Mouse (Mus musculus): ENCODE data around the gene Pigo.

DNA sequence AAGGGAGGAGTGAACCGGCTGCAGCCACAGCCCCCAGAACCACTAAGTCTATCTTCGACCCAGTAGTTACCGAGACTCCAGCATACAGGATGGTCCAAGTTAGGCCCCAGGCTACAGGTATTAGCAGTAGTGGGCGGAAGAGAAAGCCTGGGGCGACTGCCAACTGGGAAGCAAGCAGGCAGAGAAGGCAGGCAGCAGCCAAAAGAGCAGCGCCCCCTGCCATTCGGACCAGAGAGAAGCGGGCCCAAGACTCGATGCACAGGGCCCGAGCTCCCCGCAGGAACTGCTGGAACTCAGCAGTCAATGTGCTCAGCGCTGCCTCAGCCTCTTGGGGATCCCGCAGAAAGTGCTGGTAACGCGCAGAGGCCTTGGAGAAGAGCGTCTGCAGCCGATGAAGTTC, 4.3 kb downstream of the Pigo start:
- TF ChIP-seq CTCF (IDR thresholded peaks at IDR 0.05; ENCODE audit: insufficient read depth, low read length) (no peak), POLR2A (IDR thresholded peaks at IDR 0.05; ENCODE audit: borderline replicate concordance, extremely low read depth, low read depth, low read length) (no peak)

Measured in lung, adult 2 months (tissue).